Mouse (Mus musculus) ES-E14 (cell line): ENCODE data around the gene Rnf169.

Experiments used
- CHD2 ChIP-seq: IDR thresholded peaks from 2 replicates; pipeline ENCODE4 v1.6.1; 2014; ENCODE audit warnings: mild to moderate bottlenecking, low read depth, low read length, inconsistent platforms
- ZC3H11A ChIP-seq: IDR thresholded peaks from 2 replicates; pipeline ENCODE4 v1.6.1; 2012; ENCODE audit warnings: low read depth, mild to moderate bottlenecking, inconsistent platforms, low read length, borderline replicate concordance
- ZNF384 ChIP-seq: IDR thresholded peaks from 2 replicates; pipeline ENCODE4 v1.6.1; 2012; ENCODE audit warnings: low read depth, low read length, inconsistent platforms

DNA sequence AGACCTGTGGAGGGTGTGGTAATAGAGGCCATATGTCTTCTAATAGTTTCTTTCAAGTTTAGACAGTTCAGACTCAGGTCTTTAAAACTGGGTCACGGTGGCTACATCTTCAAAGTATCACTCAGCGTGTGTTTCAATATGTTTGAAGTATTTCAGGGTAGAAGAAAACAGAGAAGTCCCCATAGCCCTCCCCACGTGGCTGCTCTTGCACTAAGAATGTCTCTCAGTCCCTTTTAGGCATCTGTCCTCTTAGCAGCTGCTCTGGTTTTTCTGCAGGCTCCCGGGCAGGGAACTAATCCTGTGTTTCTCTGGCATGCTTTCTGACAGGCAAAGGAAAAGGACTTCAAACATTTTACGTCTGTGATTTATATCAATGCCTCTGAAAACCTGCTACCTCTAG, 104.4 kb downstream of the Rnf169 start:
- TF ChIP-seq ZC3H11A (no peak), ZNF384 (no peak), CHD2 (no peak)
